Mouse (Mus musculus) lung, embryonic 14.5 days (tissue): ENCODE measurements around the gene Akt1s1. TPM values are rescaled to one million over a fixed set of nuclear protein-coding genes. Genes with fewer than 3 reads are reported as not detected.

ENCODE experiments used
- ATAC-seq: fragments of 200-750 bp; cut with Nextera tagmentation; 2 replicates; pipeline ENCODE4 v1.8.0; 2017; ENCODE audit warnings: mild to moderate bottlenecking, moderate TSS enrichment, moderate library complexity; ENCODE audit not compliant: insufficient read depth
- DNase-seq: peaks from one replicate; pipeline ENCODE4 v3.0.0-alpha.2; 2015
- H3K27ac ChIP-seq: fragments of 300-500 bp; sonication (generic); 2 replicates; pipeline ENCODE4 v1.5.1; 2014; ENCODE audit warnings: low read depth, mild to moderate bottlenecking, moderate library complexity
- H3K27me3 ChIP-seq: fragments of 300-500 bp; sonication (generic); 2 replicates; pipeline ENCODE4 v1.6.1; 2014; ENCODE audit warnings: low read length, control low read depth; ENCODE audit not compliant: insufficient read depth
- H3K36me3 ChIP-seq: fragments of 300-500 bp; sonication (generic); 2 replicates; pipeline ENCODE4 v1.6.1; 2014; ENCODE audit warnings: control low read depth; ENCODE audit not compliant: insufficient read depth
- H3K4me1 ChIP-seq: fragments of 300-500 bp; sonication (generic); 2 replicates; pipeline ENCODE4 v1.6.1; 2014; ENCODE audit warnings: antibody characterized with exemption, control low read depth; ENCODE audit not compliant: insufficient read depth
- H3K4me2 ChIP-seq: fragments of 300-500 bp; sonication (generic); 2 replicates; pipeline ENCODE4 v1.6.1; 2014; ENCODE audit warnings: mild to moderate bottlenecking
- H3K4me3 ChIP-seq: fragments of 300-500 bp; sonication (generic); 2 replicates; pipeline ENCODE4 v1.5.1; 2014; ENCODE audit warnings: low read depth, low read length
- H3K9ac ChIP-seq: fragments of 300-500 bp; sonication (generic); 2 replicates; pipeline ENCODE4 v1.6.1; 2014
- H3K9me3 ChIP-seq: fragments of 300-500 bp; sonication (generic); 2 replicates; pipeline ENCODE4 v1.6.1; 2016; ENCODE audit warnings: low read depth, low read length, control low read depth
- CTCF ChIP-seq: IDR thresholded peaks from 2 replicates; pipeline ENCODE4 v1.5.1; 2016; ENCODE audit warnings: antibody characterized with exemption, low read depth
- WGBS: fragments of 180-500 bp; shearing (Covaris S2); extraction: QIAGEN DNeasy Blood & Tissue Kit; methylation state at CpG from one replicate; pipeline ENCODE4 v1.1.7; 2014; 5-methylcytosine and 5-hydroxymethylcytosine counted together
- polyA plus RNA-seq: library from polyadenylated mRNA; unstranded; fragments of >200 nt; fragmentation: Nextera tagmentation; extraction: Ambion mirVana; gene quantifications from 2 replicates; pipeline ENCODE4 v1.2.1, GENCODE M21; 2014

Akt1s1 gene
- polyA plus RNA-seq, 1 experiment from 2014 or later: 76.9 TPM

- Histone ChIP-seq H3K27me3 (peaks cover 15% of the 10 kb centered on the region), H3K9me3 (no peaks in the 10 kb centered on the region), H3K36me3 (peaks cover 34% of the 10 kb centered on the region), H3K4me2 (peak overlapping the region; percentile 59), H3K4me1 (no peaks in the 10 kb centered on the region), H3K4me3 (peak overlapping the region; percentile 30), H3K27ac (no peak overlapping the region), H3K9ac (peak overlapping the region; percentile 27; the same call in 1 of the 2 replicates)
- 25% methylated on average over 11 of the region's 11 CpGs for WGBS
- ATAC-seq (no peak), DNase-seq (no peak)
- TF ChIP-seq CTCF: no peak
Observed at GRCm38 (mm10) chr7:44839171-44839490, 9.7 kb upstream of the Akt1s1 start.

DNA sequence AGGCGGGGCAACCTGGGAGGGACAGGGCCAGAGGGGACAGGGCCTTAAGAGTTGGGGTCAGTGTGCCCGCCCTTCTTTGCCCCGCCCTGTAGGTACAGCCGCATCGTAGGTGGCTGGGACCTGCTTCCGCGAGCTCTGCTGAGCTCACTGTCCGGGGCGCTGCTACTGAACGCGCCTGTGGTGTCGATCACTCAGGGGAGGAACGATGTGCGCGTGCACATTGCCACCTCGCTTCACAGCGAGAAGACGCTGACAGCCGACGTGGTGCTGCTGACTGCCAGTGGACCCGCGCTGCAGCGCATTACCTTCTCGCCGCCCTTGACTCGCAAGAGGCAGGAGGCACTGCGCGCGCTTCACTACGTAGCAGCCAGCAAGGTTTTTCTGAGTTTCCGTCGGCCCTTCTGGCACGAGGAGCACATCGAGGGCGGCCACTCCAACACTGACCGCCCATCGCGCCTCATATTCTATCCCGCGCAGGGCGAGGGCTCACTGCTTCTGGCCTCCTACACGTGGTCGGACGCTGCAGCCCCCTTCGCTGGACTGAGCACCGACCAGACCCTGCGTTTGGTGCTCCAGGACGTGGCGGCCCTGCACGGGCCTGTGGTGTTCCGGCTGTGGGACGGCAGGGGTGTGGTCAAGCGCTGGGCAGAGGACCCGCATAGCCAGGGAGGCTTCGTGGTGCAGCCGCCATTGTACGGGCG is 9.2 kb upstream of the Akt1s1 start:
- TF ChIP-seq CTCF: no peak
- Histone ChIP-seq H3K27me3 (peaks cover 15% of the 10 kb centered on the region), H3K4me3 (peak overlapping the region; percentile 30), H3K9me3 (no peaks in the 10 kb centered on the region), H3K4me1 (no peaks in the 10 kb centered on the region), H3K27ac (no peak overlapping the region), H3K36me3 (peaks cover 40% of the 10 kb centered on the region), H3K4me2 (peak overlapping the region; percentile 59), H3K9ac (peak overlapping the region; percentile 27)
- DNase-seq: peak; percentile 66
- WGBS: 1% methylated on average over 58 of the region's 58 CpGs
- peak; percentile 58 for ATAC-seq

DNA sequence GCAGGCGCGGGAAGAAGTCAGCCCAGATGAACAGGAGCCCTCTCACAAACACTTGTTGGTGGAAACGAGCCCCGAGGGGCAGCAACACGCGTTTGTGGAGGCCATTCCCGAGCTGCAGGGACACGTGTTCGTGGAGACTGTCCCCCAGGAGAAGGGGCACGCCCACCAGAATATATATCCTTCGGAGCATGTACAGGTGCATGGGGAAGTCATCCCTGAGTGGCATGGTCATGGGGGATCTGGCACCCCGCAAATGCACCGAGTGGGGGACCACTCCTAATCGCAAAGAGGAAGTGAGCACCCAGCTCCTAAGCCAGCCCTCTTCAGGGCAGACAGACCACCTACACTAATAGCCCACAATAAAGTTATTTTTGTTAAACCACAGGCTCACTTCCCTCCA is 8.4 kb upstream of the Akt1s1 start:
- Histone ChIP-seq H3K9me3 (no peaks in the 10 kb centered on the region), H3K36me3 (peaks cover 47% of the 10 kb centered on the region), H3K27me3 (peaks cover 15% of the 10 kb centered on the region), H3K27ac (no peak overlapping the region), H3K4me3 (no peak overlapping the region; the same call in 1 of the 2 replicates), H3K4me1 (no peaks in the 10 kb centered on the region), H3K4me2 (peak overlapping the region; percentile 59; the same call in 1 of the 2 replicates), H3K9ac (no peak overlapping the region)
- ATAC-seq (no peak), DNase-seq (no peak)
- TF ChIP-seq CTCF: no peak
- 51% methylated on average over 14 of the region's 14 CpGs for WGBS

DNA sequence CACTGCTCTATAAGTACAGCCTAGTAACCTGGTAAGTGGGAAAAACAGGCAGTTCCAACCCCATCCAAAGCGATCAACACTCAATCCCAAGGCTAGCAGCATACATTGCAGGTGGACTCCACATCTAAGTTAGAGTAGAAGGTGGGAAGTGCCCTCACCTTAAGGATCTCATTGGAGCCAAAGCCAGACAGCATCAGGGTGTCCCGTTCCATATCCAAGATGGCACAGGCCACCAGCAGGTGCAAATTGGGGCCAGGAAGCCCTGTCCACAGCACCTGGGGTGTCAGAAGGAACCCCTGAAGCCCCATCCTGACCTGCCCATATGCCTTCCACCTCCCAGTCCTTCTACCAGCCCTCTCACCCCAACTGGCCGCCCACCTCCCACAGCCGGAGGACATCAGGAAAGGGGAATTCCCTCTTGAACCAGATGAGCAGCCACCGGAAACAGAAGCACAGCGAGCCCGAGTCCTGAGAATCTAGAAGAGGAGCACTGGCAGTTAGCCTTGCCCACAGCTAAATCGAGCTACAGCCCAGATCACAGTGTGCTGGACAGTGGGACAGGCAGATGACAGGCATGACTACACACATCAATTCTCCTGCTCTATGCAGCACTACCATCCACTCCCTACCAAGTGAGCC is 6.8 kb upstream of the Akt1s1 start:
- TF ChIP-seq CTCF: no peak
- peaks cover 15% of the 10 kb centered on the region for H3K27me3 ChIP-seq
- ATAC-seq (no peak), DNase-seq (no peak)
- 83% methylated on average over 8 of the region's 8 CpGs for WGBS
- H3K9ac ChIP-seq: no peak overlapping the region
- H3K36me3 ChIP-seq: peaks cover 62% of the 10 kb centered on the region
- no peaks in the 10 kb centered on the region for H3K9me3 ChIP-seq
- H3K4me3 ChIP-seq: no peak overlapping the region
- H3K27ac ChIP-seq: no peak overlapping the region
- no peaks in the 10 kb centered on the region for H3K4me1 ChIP-seq
- no peak overlapping the region for H3K4me2 ChIP-seq

DNA sequence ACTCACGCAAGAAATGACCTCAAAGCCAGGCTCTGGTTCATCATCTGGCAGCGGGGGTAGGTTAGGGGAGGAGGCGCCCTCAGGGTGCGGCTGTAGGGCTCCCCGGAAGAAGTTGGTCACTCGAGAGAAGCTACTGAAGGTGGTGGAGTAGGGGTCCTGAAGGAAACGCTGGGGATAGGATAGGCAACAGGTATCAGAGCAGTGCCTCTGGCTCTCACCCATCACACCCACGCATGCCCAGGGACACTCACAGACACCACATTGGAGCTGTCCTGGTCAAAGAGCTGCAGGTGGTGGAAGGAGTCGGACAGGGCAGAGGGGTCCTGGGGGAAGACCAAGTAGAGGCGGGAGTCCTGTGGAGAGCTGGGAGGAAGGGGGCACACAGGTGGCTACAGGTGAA is 3.8 kb upstream of the Akt1s1 start:
- Histone ChIP-seq H3K36me3 (peaks cover 62% of the 10 kb centered on the region), H3K9ac (no peak overlapping the region), H3K27me3 (peaks cover 7% of the 10 kb centered on the region; the same call in 1 of the 2 replicates), H3K27ac (no peak overlapping the region), H3K4me2 (no peak overlapping the region), H3K4me1 (peaks cover 7% of the 10 kb centered on the region; the same call in 1 of the 2 replicates), H3K4me3 (no peak overlapping the region), H3K9me3 (no peaks in the 10 kb centered on the region)
- ATAC-seq (no peak), DNase-seq (no peak)
- WGBS: 90% methylated on average over 10 of the region's 10 CpGs
- no peak for TF ChIP-seq CTCF

- H3K36me3 ChIP-seq: peaks cover 54% of the 10 kb centered on the region
Observed at GRCm38 (mm10) chr7:44846804-44847203, 2.0 kb upstream of the Akt1s1 start.

GRCm38 (mm10) chr7:44847772-44848171 is 1.0 kb upstream of the Akt1s1 start:
- H3K4me3 ChIP-seq: peak overlapping the region; percentile 83
- H3K9me3 ChIP-seq: no peaks in the 10 kb centered on the region
- WGBS: 64% methylated on average over 5 of the region's 5 CpGs
- no peak for DNase-seq
- peaks cover 54% of the 10 kb centered on the region for H3K36me3 ChIP-seq
- H3K27ac ChIP-seq: peak overlapping the region; percentile 6; the same call in 1 of the 2 replicates
- TF ChIP-seq CTCF: no peak
- peak overlapping the region; percentile 76 for H3K4me2 ChIP-seq
- no peak for ATAC-seq
- no peaks in the 10 kb centered on the region for H3K27me3 ChIP-seq
- H3K4me1 ChIP-seq: peaks cover 7% of the 10 kb centered on the region; the same call in 1 of the 2 replicates
- H3K9ac ChIP-seq: peak overlapping the region; percentile 43

More at GRCm38 (mm10) chr7:44846804-44847203, 2.0 kb upstream of the Akt1s1 start:
- H3K27me3 ChIP-seq: no peaks in the 10 kb centered on the region
- peaks cover 7% of the 10 kb centered on the region; the same call in 1 of the 2 replicates for H3K4me1 ChIP-seq
- H3K9ac ChIP-seq: no peak overlapping the region
- no peak for TF ChIP-seq CTCF
- H3K4me3 ChIP-seq: no peak overlapping the region
- H3K27ac ChIP-seq: no peak overlapping the region
- no peak for DNase-seq
- no peaks in the 10 kb centered on the region for H3K9me3 ChIP-seq
- no peak overlapping the region for H3K4me2 ChIP-seq
- no peak for ATAC-seq
- whole genome bisulfite sequencing: 91% methylated on average over 7 of the region's 7 CpGs
